Comparison of ENCODE assay signal across 10 mouse cellular contexts in the genomic region with DNA sequence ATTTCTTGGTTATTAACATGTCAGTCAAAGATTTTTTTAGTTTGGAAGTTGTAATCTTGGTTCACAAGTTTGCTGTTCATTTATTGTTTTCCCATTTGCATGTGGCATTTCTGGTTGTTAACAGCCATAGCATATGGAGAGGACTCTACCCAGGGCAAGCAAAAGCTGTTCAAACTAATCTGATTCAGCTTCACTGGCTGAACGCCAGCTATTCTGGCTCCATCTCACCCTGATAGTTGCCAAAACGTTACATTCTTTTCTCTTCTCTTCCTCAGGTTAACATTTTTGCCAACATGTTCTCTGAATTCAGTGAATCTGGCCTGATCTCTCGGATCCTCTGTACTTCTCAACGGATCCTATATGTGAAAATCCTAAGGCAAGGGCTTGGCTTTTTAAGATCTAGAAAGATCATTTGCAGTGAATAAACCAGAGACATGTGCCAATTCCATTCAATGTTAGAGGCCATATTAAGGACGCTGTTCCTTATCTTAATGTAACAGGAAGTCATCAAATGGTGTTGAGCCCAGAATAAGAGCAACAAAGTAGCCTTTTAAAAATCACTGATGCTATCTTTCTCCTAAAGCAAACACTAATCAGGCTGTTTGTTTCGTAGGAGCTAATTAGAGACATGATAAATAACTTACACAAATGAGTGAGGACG.
DNase-seq lines count a peak whose midpoint lies in the region; ATAC-seq and TF ChIP-seq lines count a peak whose summit lies in the region.
"Had no signal": no experiment of that assay in that cellular context is flagged by ENCODE, and none has a peak within 500 bp of the region (broad histone marks: within the 10 kb centered on the region; RNA-seq: fewer than 3 reads in every experiment).

No protein-coding gene starts in this region.

- no peaks in the 10 kb centered on the region for H3K4me1 ChIP-seq in kidney, embryonic 15.5 days

- H3K27me3 ChIP-seq in kidney, embryonic 15.5 days: no peaks in the 10 kb centered on the region

- WGBS in kidney, embryonic 15.5 days: 48% methylated on average over 7 of the region's 7 CpGs

- H3K36me3 ChIP-seq in kidney, embryonic 15.5 days: no peaks in the 10 kb centered on the region

- DNase-seq in kidney, postnatal 10 days: peak; percentile 10
- peak; percentile 65 for DNase-seq in adipocyte (ENCODE audit: low spot score)
- DNase-seq in brain, embryonic 14.5 days (ENCODE audit: low read depth): peak; percentile 84
- DNase-seq in layer of hippocampus, adult 8-10 months (ENCODE audit: low spot score in 2 of 2): peak; percentile 23 to 52
- no peak for DNase-seq in T-cell, adult 2 months (ENCODE audit: low spot score)
- DNase-seq: kidney, adult 2 months had no signal

- no peak for TF ChIP-seq POLR2A in brain, embryonic 14.5 days (IDR thresholded peaks at IDR 0.05; ENCODE audit: borderline replicate concordance, extremely low read depth, insufficient read depth, insufficient read length, poor library complexity, severe bottlenecking)

- H3K27ac ChIP-seq in kidney, embryonic 15.5 days: no peak overlapping the region
- H3K27ac ChIP-seq: stomach, postnatal 0 days had no signal

- no peak overlapping the region for H3K4me2 ChIP-seq in kidney, embryonic 15.5 days

- H3K9me3 ChIP-seq in kidney, embryonic 15.5 days (replicated peaks): no peaks in the 10 kb centered on the region

- no peak overlapping the region for H3K9ac ChIP-seq in kidney, embryonic 15.5 days

- no peak overlapping the region for H3K4me3 ChIP-seq in kidney, embryonic 15.5 days (replicated peaks)

- no peak for ATAC-seq in kidney, embryonic 15.5 days (replicated peaks; ENCODE audit: low FRiP score)
- no peak for ATAC-seq in megakaryocyte, adult 5-6 weeks (ENCODE audit: poor library complexity, severe bottlenecking)
- ATAC-seq: Patski had no signal

- no peak for TF ChIP-seq CTCF in brain, embryonic 14.5 days (IDR thresholded peaks at IDR 0.05; ENCODE audit: borderline replicate concordance, extremely low read depth, insufficient read depth, insufficient read length)
